Mouse (Mus musculus): ENCODE data around the gene Kifc3. TPM values are rescaled to one million over a fixed set of nuclear protein-coding genes. Genes with fewer than 3 reads are reported as not detected.

The Kifc3 gene
- total and polyA plus RNA-seq, 3 experiments: 0.78 to 1.8 (median 1.7) TPM

- in situ Hi-C loops (cut with MboI; ENCODE audit: low pct_ligation_motif_present, low pct_unique_long_range_greater_than_20kb, low sequenced_read_pairs) (loop anchor here (5.0 to 25.0 kb wide), 3 partner anchors 67 to 260 kb away; partner anchors contain the start of gene Katnb1), dilution Hi-C loops (cut with MboI; ENCODE audit: extremely low pct_ligation_motif_present, extremely low pct_unique_long_range_greater_than_20kb, low sequenced_read_pairs) (no loop called here)
- no peak for DNase-seq (ENCODE audit: extremely low read depth)
- no peaks in the 10 kb centered on the region for H3K36me3 ChIP-seq (replicated peaks in 1 of 2; ENCODE audit: control insufficient read depth in 1 of 2, insufficient read depth in 1 of 2, low read length in 1 of 2)
- no peaks in the 10 kb centered on the region for H3K79me2 ChIP-seq (replicated peaks; ENCODE audit: control insufficient read depth, extremely low read depth, insufficient read depth, poor library complexity, severe bottlenecking)
- no peak overlapping the region for H3K9ac ChIP-seq (ENCODE audit: insufficient read depth, low read depth)
- H3K27ac ChIP-seq (ENCODE audit: insufficient read depth, low read depth): no peak overlapping the region
- H3K4me1 ChIP-seq (ENCODE audit: control insufficient read depth in 1 of 2, insufficient read depth in 2 of 2): peaks cover 0 to 6% of the 10 kb centered on the region in 2 experiments; a peak in 2 of 4 replicates
- peaks cover 2% of the 10 kb centered on the region for H3K27me3 ChIP-seq (replicated peaks)
- no peak overlapping the region for H3K4me3 ChIP-seq (replicated peaks in 1 of 3; ENCODE audit: low read depth in 2 of 3, low read length in 2 of 3, poor library complexity in 1 of 3)
- H3K4me2 ChIP-seq (ENCODE audit: insufficient read depth, low read depth, poor library complexity, severe bottlenecking): no peak overlapping the region
- no peak for TF ChIP-seq RCOR1 (conservative IDR thresholded peaks at IDR 0.05; ENCODE audit: low read depth, low read length)
- no peak for TF ChIP-seq KAT2A (IDR thresholded peaks at IDR 0.05; ENCODE audit: insufficient replicate concordance, low read length)
- TF ChIP-seq ZMIZ1 (IDR thresholded peaks at IDR 0.05; ENCODE audit: low read depth, low read length): no peak
- no peak for TF ChIP-seq ETS1 (conservative IDR thresholded peaks at IDR 0.05; ENCODE audit: low read depth, low read length)
- no peak for TF ChIP-seq MAFK (IDR thresholded peaks at IDR 0.05; ENCODE audit: insufficient replicate concordance, low read length)
- TF ChIP-seq MEF2A (IDR thresholded peaks at IDR 0.05; ENCODE audit: borderline replicate concordance, low read depth, low read length): no peak
- TF ChIP-seq PAX5 (IDR thresholded peaks at IDR 0.05; ENCODE audit: low read length): no peak
- TF ChIP-seq UBTF (IDR thresholded peaks at IDR 0.05; ENCODE audit: low read depth, low read length): no peak
- no peak for TF ChIP-seq SIN3A (IDR thresholded peaks at IDR 0.05; ENCODE audit: low read length)
- TF ChIP-seq CHD1 (IDR thresholded peaks at IDR 0.05; ENCODE audit: low read depth, low read length): no peak
- H3K9me3 ChIP-seq (replicated peaks; ENCODE audit: low read length): no peaks in the 10 kb centered on the region
Observed at GRCm38 (mm10) chr8:95202056-95202570, 499 bp downstream of the Kifc3 start.

GRCm38 (mm10) chr8:95201491-95201890, 1.1 kb downstream of the Kifc3 start:
- dilution Hi-C loops (cut with MboI; ENCODE audit: extremely low pct_ligation_motif_present, extremely low pct_unique_long_range_greater_than_20kb, low sequenced_read_pairs) (no loop called here), in situ Hi-C loops (cut with MboI; ENCODE audit: low pct_ligation_motif_present, low pct_unique_long_range_greater_than_20kb, low sequenced_read_pairs) (loop anchor here (5.0 to 25.0 kb wide), 3 partner anchors 67 to 259 kb away; partner anchors contain the start of gene Katnb1)
- Histone ChIP-seq H3K27me3 (replicated peaks) (peaks cover 2% of the 10 kb centered on the region), H3K4me3 (replicated peaks in 1 of 3; ENCODE audit: low read depth in 2 of 3, low read length in 2 of 3, poor library complexity in 1 of 3) (no peak overlapping the region), H3K36me3 (replicated peaks in 1 of 2; ENCODE audit: control insufficient read depth in 1 of 2, insufficient read depth in 1 of 2, low read length in 1 of 2) (no peaks in the 10 kb centered on the region), H3K4me2 (ENCODE audit: insufficient read depth, low read depth, poor library complexity, severe bottlenecking) (no peak overlapping the region), H3K27ac (ENCODE audit: insufficient read depth, low read depth) (no peak overlapping the region), H3K4me1 (ENCODE audit: control insufficient read depth in 1 of 2, insufficient read depth in 2 of 2) (peaks cover 0 to 6% of the 10 kb centered on the region in 2 experiments; a peak in 2 of 4 replicates), H3K9me3 (replicated peaks; ENCODE audit: low read length) (no peaks in the 10 kb centered on the region), H3K79me2 (replicated peaks; ENCODE audit: control insufficient read depth, extremely low read depth, insufficient read depth, poor library complexity, severe bottlenecking) (no peaks in the 10 kb centered on the region), H3K9ac (ENCODE audit: insufficient read depth, low read depth) (no peak overlapping the region)
- no peak for DNase-seq (ENCODE audit: extremely low read depth)
- TF ChIP-seq PAX5 (IDR thresholded peaks at IDR 0.05; ENCODE audit: low read length) (no peak), ETS1 (conservative IDR thresholded peaks at IDR 0.05; ENCODE audit: low read depth, low read length) (no peak), MAFK (IDR thresholded peaks at IDR 0.05; ENCODE audit: insufficient replicate concordance, low read length) (no peak), CHD1 (IDR thresholded peaks at IDR 0.05; ENCODE audit: low read depth, low read length) (no peak), JUN (IDR thresholded peaks at IDR 0.05; ENCODE audit: insufficient read depth, low read depth, low read length) (no peak), MEF2A (IDR thresholded peaks at IDR 0.05; ENCODE audit: borderline replicate concordance, low read depth, low read length) (no peak), GABPA (IDR thresholded peaks at IDR 0.05; ENCODE audit: insufficient replicate concordance, low read depth, low read length) (no peak), USF2 (conservative IDR thresholded peaks at IDR 0.05; ENCODE audit: low read depth, low read length) (no peak), POLR2A (IDR thresholded peaks at IDR 0.05; ENCODE audit: low read depth, low read length) (no peak), BHLHE40 (IDR thresholded peaks at IDR 0.05; ENCODE audit: low read depth, low read length) (no peak), MYC (IDR thresholded peaks at IDR 0.05; ENCODE audit: low read depth, low read length) (no peak), JUND (conservative IDR thresholded peaks at IDR 0.05; ENCODE audit: low read depth, low read length) (no peak), CHD2 (IDR thresholded peaks at IDR 0.05; ENCODE audit: low read length) (no peak), USF1 (IDR thresholded peaks at IDR 0.05; ENCODE audit: low read depth, low read length) (no peak), RCOR1 (conservative IDR thresholded peaks at IDR 0.05; ENCODE audit: low read depth, low read length) (no peak), SIN3A (IDR thresholded peaks at IDR 0.05; ENCODE audit: low read length) (no peak), ZC3H11A (IDR thresholded peaks at IDR 0.05; ENCODE audit: low read depth, low read length) (no peak), MAZ (IDR thresholded peaks at IDR 0.05; ENCODE audit: low read depth, low read length) (no peak)

All from CH12.LX (cell line).